Mouse (Mus musculus): ENCODE data around the gene Zscan12. TPM values are rescaled to one million over a fixed set of nuclear protein-coding genes. Genes with fewer than 3 reads are reported as not detected.

The Zscan12 gene
- polyA plus RNA-seq (2014; fragmentation: Illumina TruSeq; extraction: RNeasy Lipid Tissue Mini Kit (QIAGEN cat#74804); ENCODE audit: low read depth, low replicate concordance), result 7.2 TPM

GRCm38 (mm10) chr13:21362621-21363248 is at the start of gene Zscan12:
Zscan12 (plus strand) TSS chr13:21362820.

GRCm38 (mm10) chr13:21346610-21347009 is 16.0 kb upstream of the Zscan12 start, which contains the start of gene Olfr1367:
Olfr1367 (plus strand) TSS chr13:21346910.

GRCm38 (mm10) chr13:21402287-21402846 is 39.7 kb downstream of the Zscan12 start, which contains the start of gene Zkscan3:
Zkscan3 (minus strand) TSS chr13:21402755.

Other genes starting within 250 kb of the Zscan12 start
- not detected for gene Olfr263, start 233.2 kb upstream of the Zscan12 start, polyA plus RNA-seq (2014; fragmentation: Illumina TruSeq; extraction: RNeasy Lipid Tissue Mini Kit (QIAGEN cat#74804); ENCODE audit: low read depth, low replicate concordance)
- gene Olfr1368, start 217.0 kb upstream of the Zscan12 start, polyA plus RNA-seq (2014; fragmentation: Illumina TruSeq; extraction: RNeasy Lipid Tissue Mini Kit (QIAGEN cat#74804); ENCODE audit: low read depth, low replicate concordance), result not detected
- 52.9 TPM for gene Trim27, start 183.4 kb upstream of the Zscan12 start, polyA plus RNA-seq (2014; fragmentation: Illumina TruSeq; extraction: RNeasy Lipid Tissue Mini Kit (QIAGEN cat#74804); ENCODE audit: low read depth, low replicate concordance)
- 18,335 TPM for gene Gpx5, start 70.1 kb upstream of the Zscan12 start, polyA plus RNA-seq (2014; fragmentation: Illumina TruSeq; extraction: RNeasy Lipid Tissue Mini Kit (QIAGEN cat#74804); ENCODE audit: low read depth, low replicate concordance)
- gene Gpx6, start 50.7 kb upstream of the Zscan12 start, polyA plus RNA-seq (2014; fragmentation: Illumina TruSeq; extraction: RNeasy Lipid Tissue Mini Kit (QIAGEN cat#74804); ENCODE audit: low read depth, low replicate concordance), result 18.9 TPM
- not detected for gene Olfr1367, start 15.9 kb upstream of the Zscan12 start, polyA plus RNA-seq (2014; fragmentation: Illumina TruSeq; extraction: RNeasy Lipid Tissue Mini Kit (QIAGEN cat#74804); ENCODE audit: low read depth, low replicate concordance)
- 58.9 TPM for gene Zkscan3, start 39.9 kb downstream of the Zscan12 start, polyA plus RNA-seq (2014; fragmentation: Illumina TruSeq; extraction: RNeasy Lipid Tissue Mini Kit (QIAGEN cat#74804); ENCODE audit: low read depth, low replicate concordance)
- gene Pgbd1, start 78.2 kb downstream of the Zscan12 start, polyA plus RNA-seq (2014; fragmentation: Illumina TruSeq; extraction: RNeasy Lipid Tissue Mini Kit (QIAGEN cat#74804); ENCODE audit: low read depth, low replicate concordance), result 2.0 TPM
- gene Zscan26, start 90.9 kb downstream of the Zscan12 start, polyA plus RNA-seq (2014; fragmentation: Illumina TruSeq; extraction: RNeasy Lipid Tissue Mini Kit (QIAGEN cat#74804); ENCODE audit: low read depth, low replicate concordance), result 52.2 TPM
- 3.8 TPM for gene Nkapl, start 105.7 kb downstream of the Zscan12 start, polyA plus RNA-seq (2014; fragmentation: Illumina TruSeq; extraction: RNeasy Lipid Tissue Mini Kit (QIAGEN cat#74804); ENCODE audit: low read depth, low replicate concordance)
- gene Zkscan4, start 116.1 kb downstream of the Zscan12 start, polyA plus RNA-seq (2014; fragmentation: Illumina TruSeq; extraction: RNeasy Lipid Tissue Mini Kit (QIAGEN cat#74804); ENCODE audit: low read depth, low replicate concordance), result 3.7 TPM
- not detected for gene Gm10065, start 116.6 kb downstream of the Zscan12 start, polyA plus RNA-seq (2014; fragmentation: Illumina TruSeq; extraction: RNeasy Lipid Tissue Mini Kit (QIAGEN cat#74804); ENCODE audit: low read depth, low replicate concordance)
- 1.2 TPM for gene AK157302, start 132.4 kb downstream of the Zscan12 start, polyA plus RNA-seq (2014; fragmentation: Illumina TruSeq; extraction: RNeasy Lipid Tissue Mini Kit (QIAGEN cat#74804); ENCODE audit: low read depth, low replicate concordance)
- 6.9 TPM for gene Gm11273, start 138.6 kb downstream of the Zscan12 start, polyA plus RNA-seq (2014; fragmentation: Illumina TruSeq; extraction: RNeasy Lipid Tissue Mini Kit (QIAGEN cat#74804); ENCODE audit: low read depth, low replicate concordance)
- gene Zkscan8, start 168.3 kb downstream of the Zscan12 start, polyA plus RNA-seq (2014; fragmentation: Illumina TruSeq; extraction: RNeasy Lipid Tissue Mini Kit (QIAGEN cat#74804); ENCODE audit: low read depth, low replicate concordance), result 8.4 TPM
- not detected for gene Olfr1366, start 180.0 kb downstream of the Zscan12 start, polyA plus RNA-seq (2014; fragmentation: Illumina TruSeq; extraction: RNeasy Lipid Tissue Mini Kit (QIAGEN cat#74804); ENCODE audit: low read depth, low replicate concordance)
- gene Olfr1535, start 197.1 kb downstream of the Zscan12 start, polyA plus RNA-seq (2014; fragmentation: Illumina TruSeq; extraction: RNeasy Lipid Tissue Mini Kit (QIAGEN cat#74804); ENCODE audit: low read depth, low replicate concordance), result not detected
- gene Olfr1364, start 218.9 kb downstream of the Zscan12 start, polyA plus RNA-seq (2014; fragmentation: Illumina TruSeq; extraction: RNeasy Lipid Tissue Mini Kit (QIAGEN cat#74804); ENCODE audit: low read depth, low replicate concordance), result not detected

Data from adipose tissue, adult 10 weeks (tissue).